Mouse (Mus musculus) forebrain, embryonic 15.5 days (tissue): Measurements from ENCODE around the gene R3hdm4. TPM values are rescaled to one million over a fixed set of nuclear protein-coding genes. Genes with fewer than 3 reads are reported as not detected.

Experiments
- ATAC-seq: fragments of 200-750 bp; cut with Nextera tagmentation; replicated peaks from 2 replicates; pipeline ENCODE4 v1.8.0; 2017; ENCODE audit warnings: mild to moderate bottlenecking, moderate TSS enrichment, moderate library complexity
- H3K27ac ChIP-seq: fragments of 300-500 bp; sonication (generic); replicated peaks from 2 replicates; pipeline ENCODE4 v1.5.1; 2015; ENCODE audit warnings: mild to moderate bottlenecking, inconsistent platforms
- H3K27me3 ChIP-seq: fragments of 300-500 bp; sonication (generic); 2 replicates; pipeline ENCODE4 v1.6.1; 2015; ENCODE audit warnings: inconsistent platforms
- H3K36me3 ChIP-seq: fragments of 300-500 bp; sonication (generic); 2 replicates; pipeline ENCODE4 v1.6.1; 2015; ENCODE audit warnings: mild to moderate bottlenecking, inconsistent platforms
- H3K4me1 ChIP-seq: fragments of 300-500 bp; sonication (generic); 2 replicates; pipeline ENCODE4 v1.6.1; 2015; ENCODE audit warnings: inconsistent platforms
- H3K4me2 ChIP-seq: fragments of 300-500 bp; sonication (generic); replicated peaks from 2 replicates; pipeline ENCODE4 v1.6.1; 2015; ENCODE audit warnings: mild to moderate bottlenecking, inconsistent platforms
- H3K4me3 ChIP-seq: fragments of 300-500 bp; sonication (generic); 2 replicates; pipeline ENCODE4 v1.5.1; 2015; ENCODE audit warnings: mild to moderate bottlenecking, inconsistent platforms
- H3K9ac ChIP-seq: fragments of 300-500 bp; sonication (generic); replicated peaks from 2 replicates; pipeline ENCODE4 v1.6.1; 2015; ENCODE audit warnings: mild to moderate bottlenecking, inconsistent platforms
- H3K9me3 ChIP-seq: fragments of 300-500 bp; sonication (generic); 2 replicates; pipeline ENCODE4 v1.6.1; 2016; ENCODE audit warnings: inconsistent platforms
- WGBS: fragments of 180-500 bp; shearing (Covaris S2); methylation state at CpG from one replicate; pipeline ENCODE4 v1.1.7; 2015; ENCODE audit warnings: mixed read lengths; 5-methylcytosine and 5-hydroxymethylcytosine counted together
- polyA plus RNA-seq: library from polyadenylated mRNA; unstranded; fragments of >200 nt; fragmentation: Nextera tagmentation; extraction: Ambion mirVana; gene quantifications from 2 replicates; pipeline ENCODE4 v1.2.1, GENCODE M21; 2015

Gene R3hdm4
- polyA plus RNA-seq, 1 experiment from 2014 or later: 277 TPM

- peaks cover 48% of the 10 kb centered on the region for H3K4me1 ChIP-seq
- H3K4me3 ChIP-seq: peak overlapping the region; percentile 92
- H3K27ac ChIP-seq: no peak overlapping the region
- H3K36me3 ChIP-seq: no peaks in the 10 kb centered on the region
- peak overlapping the region; percentile 99 for H3K9ac ChIP-seq
- H3K4me2 ChIP-seq: peak overlapping the region; percentile 91
- no peaks in the 10 kb centered on the region for H3K9me3 ChIP-seq
- ATAC-seq: no peak
- WGBS: 58% methylated on average over 5 of the region's 5 CpGs
- peaks cover 54% of the 10 kb centered on the region for H3K27me3 ChIP-seq
These were observed 3.4 kb downstream of the R3hdm4 start for GRCm38 (mm10) chr10:79917532-79918100.

- Histone ChIP-seq H3K27ac (peak within 1 kb of the TSS; percentile 83), H3K4me2 (peak within 1 kb of the TSS; percentile 91), H3K27me3 (peaks cover 47% of the 10 kb centered on the region), H3K4me3 (peak within 1 kb of the TSS; percentile 92), H3K36me3 (peaks cover under 1% of the 10 kb centered on the region; the same call in 1 of the 2 replicates), H3K4me1 (peaks cover 48% of the 10 kb centered on the region), H3K9me3 (no peaks in the 10 kb centered on the region), H3K9ac (peak within 1 kb of the TSS; percentile 99)
- 1% methylated on average over 42 of the region's 42 CpGs for WGBS
- ATAC-seq: peak; percentile 87
These were observed 4.0 kb downstream of the R3hdm4 start, which contains the start of gene Kiss1r for GRCm38 (mm10) chr10:79916808-79917531. Gene Kiss1r (plus strand): TSS chr10:79916971.

GRCm38 (mm10) chr10:79916081-79916480 is 4.9 kb downstream of the R3hdm4 start:
- Histone ChIP-seq H3K4me3 (peak overlapping the region; percentile 92), H3K9ac (peak overlapping the region; percentile 99), H3K9me3 (no peaks in the 10 kb centered on the region), H3K27ac (peak overlapping the region; percentile 83; the same call in 1 of the 2 replicates), H3K36me3 (peaks cover 9% of the 10 kb centered on the region), H3K4me2 (peak overlapping the region; percentile 91), H3K4me1 (peaks cover 40% of the 10 kb centered on the region), H3K27me3 (peaks cover 38% of the 10 kb centered on the region)
- WGBS: 7% methylated on average over 8 of the region's 8 CpGs
- ATAC-seq: peak; percentile 0; the same call in 1 of the 2 replicates

- peaks cover 16% of the 10 kb centered on the region for H3K36me3 ChIP-seq
- H3K4me2 ChIP-seq: peak overlapping the region; percentile 6; the same call in 1 of the 2 replicates
- peaks cover 28% of the 10 kb centered on the region for H3K27me3 ChIP-seq
- H3K9me3 ChIP-seq: no peaks in the 10 kb centered on the region
- peaks cover 35% of the 10 kb centered on the region for H3K4me1 ChIP-seq
- WGBS: 66% methylated on average over 7 of the region's 7 CpGs
- H3K4me3 ChIP-seq: no peak overlapping the region
- H3K9ac ChIP-seq: 0 out of 2 replicates have a peak overlapping the region, but pooled peaks have one; percentile 15
- ATAC-seq: no peak
- H3K27ac ChIP-seq: no peak overlapping the region
These were observed 5.9 kb downstream of the R3hdm4 start for GRCm38 (mm10) chr10:79914948-79915596.

- H3K9ac ChIP-seq: 0 out of 2 replicates have a peak overlapping the region, but pooled peaks have one; percentile 15
- 0 out of 2 replicates have a peak overlapping the region, but pooled peaks have one; percentile 2 for H3K27ac ChIP-seq
- no peaks in the 10 kb centered on the region for H3K9me3 ChIP-seq
- no peak overlapping the region for H3K4me3 ChIP-seq
- no peak for ATAC-seq
- H3K27me3 ChIP-seq: peaks cover 21% of the 10 kb centered on the region
- H3K4me2 ChIP-seq: no peak overlapping the region
- peaks cover 42% of the 10 kb centered on the region for H3K4me1 ChIP-seq
- H3K36me3 ChIP-seq: peaks cover 16% of the 10 kb centered on the region
- WGBS: 53% methylated on average over 11 of the region's 11 CpGs
These were observed 6.7 kb downstream of the R3hdm4 start for GRCm38 (mm10) chr10:79914131-79914947.

- Histone ChIP-seq H3K27ac (no peak overlapping the region), H3K9ac (no peak overlapping the region), H3K4me2 (no peak overlapping the region), H3K9me3 (no peaks in the 10 kb centered on the region), H3K36me3 (peaks cover 16% of the 10 kb centered on the region), H3K4me1 (peaks cover 49% of the 10 kb centered on the region), H3K27me3 (peaks cover 2% of the 10 kb centered on the region; the same call in 1 of the 2 replicates), H3K4me3 (no peak overlapping the region)
- ATAC-seq: no peak
- WGBS: 69% methylated on average over 20 of the region's 20 CpGs
These were observed 8.6 kb downstream of the R3hdm4 start for GRCm38 (mm10) chr10:79912412-79912811.

GRCm38 (mm10) chr10:79910556-79910955 is 10.5 kb downstream of the R3hdm4 start, which contains the start of gene Gm26602:
Gene Gm26602 (plus strand): TSS chr10:79910856.
- no peaks in the 10 kb centered on the region for H3K27me3 ChIP-seq
- H3K36me3 ChIP-seq: peaks cover 28% of the 10 kb centered on the region
- 95% methylated on average over 4 of the region's 4 CpGs for WGBS
- peak within 1 kb of the TSS; percentile 98 for H3K27ac ChIP-seq
- peak within 1 kb of the TSS; percentile 47 for H3K9ac ChIP-seq
- H3K4me1 ChIP-seq: peaks cover 36% of the 10 kb centered on the region
- H3K9me3 ChIP-seq: no peaks in the 10 kb centered on the region
- peak within 1 kb of the TSS; percentile 43; the same call in 1 of the 2 replicates for H3K4me2 ChIP-seq
- no peak for ATAC-seq
- no peak within 1 kb of the TSS for H3K4me3 ChIP-seq

- Histone ChIP-seq H3K4me3 (peak overlapping the region; percentile 74), H3K27me3 (no peaks in the 10 kb centered on the region), H3K9ac (peak overlapping the region; percentile 89), H3K27ac (peak overlapping the region; percentile 98), H3K36me3 (peaks cover 39% of the 10 kb centered on the region), H3K9me3 (no peaks in the 10 kb centered on the region), H3K4me1 (peaks cover 23% of the 10 kb centered on the region), H3K4me2 (peak overlapping the region; percentile 43)
- peak; percentile 59 for ATAC-seq
- 23% methylated on average over 14 of the region's 14 CpGs for WGBS
These were observed 11.7 kb downstream of the R3hdm4 start for GRCm38 (mm10) chr10:79909092-79909922.

GRCm38 (mm10) chr10:79908167-79909091 is 12.6 kb downstream of the R3hdm4 start, which contains the start of gene Med16:
Gene Med16 (minus strand): TSS chr10:79908923.
- Histone ChIP-seq H3K27ac (peak within 1 kb of the TSS; percentile 98), H3K36me3 (peaks cover 43% of the 10 kb centered on the region), H3K4me3 (peak within 1 kb of the TSS; percentile 74), H3K9ac (peak within 1 kb of the TSS; percentile 89), H3K9me3 (no peaks in the 10 kb centered on the region), H3K4me2 (peak within 1 kb of the TSS; percentile 51), H3K27me3 (no peaks in the 10 kb centered on the region), H3K4me1 (peaks cover 17% of the 10 kb centered on the region)
- peak; percentile 90 for ATAC-seq
- WGBS: 1% methylated on average over 52 of the region's 52 CpGs

GRCm38 (mm10) chr10:79907415-79907814 is 13.6 kb downstream of the R3hdm4 start:
- H3K27ac ChIP-seq: no peak overlapping the region
- no peak overlapping the region for H3K4me2 ChIP-seq
- no peak overlapping the region for H3K9ac ChIP-seq
- H3K36me3 ChIP-seq: peaks cover 47% of the 10 kb centered on the region
- H3K27me3 ChIP-seq: no peaks in the 10 kb centered on the region
- H3K4me1 ChIP-seq: peaks cover 17% of the 10 kb centered on the region
- no peaks in the 10 kb centered on the region for H3K9me3 ChIP-seq
- ATAC-seq: peak; percentile 1; the same call in 1 of the 2 replicates
- 94% methylated on average over 10 of the region's 10 CpGs for WGBS
- 0 out of 2 replicates have a peak overlapping the region, but pooled peaks have one; percentile 74 for H3K4me3 ChIP-seq
